Mouse (Mus musculus) ES-Bruce4 (cell line): ENCODE measurements at regions not wholly inside any gene's neighbourhood (a gene's known extent, or its start where the extent isn't known, plus 50 kb on each side); places are given as distances from the start of the nearest gene placed in this dataset.

ENCODE experiments used
- CTCF ChIP-seq: IDR thresholded peaks from one replicate; pipeline ENCODE4 v1.8.1; 2011; ENCODE audit warnings: low read depth, low read length
- POLR2A ChIP-seq: IDR thresholded peaks from one replicate; pipeline ENCODE4 v1.8.1; 2011; ENCODE audit warnings: low read length; ENCODE audit not compliant: insufficient read depth

- no peak for TF ChIP-seq CTCF
- TF ChIP-seq POLR2A = no peak
Measured at GRCm38 (mm10) chr1:83831900-83832535, 424.0 kb upstream of the Sphkap start.
